13 mouse cellular contexts compared by ENCODE assay signal in genomic region chr5:21496881-21497280, GRCm38 (mm10). TPM values are rescaled to one million over a fixed set of nuclear protein-coding genes. Genes with fewer than 3 reads are reported as not detected.
DNase-seq lines count a peak whose midpoint lies in the region; ATAC-seq and TF ChIP-seq lines count a peak whose summit lies in the region.
"Had no signal": no experiment of that assay in that cellular context is flagged by ENCODE, and none has a peak within 500 bp of the region (broad histone marks: within the 10 kb centered on the region; RNA-seq: fewer than 3 reads in every experiment).

No protein-coding gene starts in this region.

- peak; percentile 33 for DNase-seq in heart, adult 8-10 months (ENCODE audit: low spot score)
- no peak for DNase-seq in heart, postnatal 4 days
- peak; percentile 66 for DNase-seq in gastrocnemius, adult 2 months
- DNase-seq in heart, postnatal 25 days (ENCODE audit: low spot score): peak; percentile 10
- DNase-seq in skeletal muscle tissue, adult 2 months (ENCODE audit: low read depth, low spot score): peak; percentile 72
- no peak for DNase-seq in thymus, postnatal 25 days
- DNase-seq: liver; midbrain, embryonic 14.5 days; thymus, postnatal 36 days had no signal

- peak overlapping the region; percentile 64 for H3K27ac ChIP-seq in gastrocnemius, adult 2 months
- H3K27ac ChIP-seq: heart, adult 2 months; hindbrain, embryonic 13.5 days; neural tube, embryonic 12.5 days had no signal

- no peak overlapping the region for H3K4me3 ChIP-seq in gastrocnemius, adult 2 months
- H3K4me3 ChIP-seq: heart, adult 2 months; hindbrain, embryonic 13.5 days; neural tube, embryonic 12.5 days had no signal

- no peak for TF ChIP-seq CTCF in gastrocnemius, adult 2 months (IDR thresholded peaks at IDR 0.05)

- intact Hi-C loops in gastrocnemius, adult 2 months (cut with DNase I): loop anchor here (10.0 kb wide), 1 partner anchor 68 kb away; no protein-coding TSS in a partner anchor
- intact Hi-C loops in heart, postnatal 25 days (cut with DNase I): no loop called here

- no peak for ATAC-seq in megakaryocyte progenitor cell, adult 5-6 weeks (replicated peaks; ENCODE audit: poor library complexity)

RNA-seq across cellular contexts. Expression of gene Lrrc17, which starts 46.5 kb away (rescaled TPM):
- 1 to 10 TPM; 1.5 to 3.2 (median 2.2) TPM for total RNA-seq in heart, adult 8-10 months (2022)
- 10 to 100 TPM; 16.0 to 17.8 TPM for total RNA-seq in heart, postnatal 4 days (2021)
- total RNA-seq in gastrocnemius, adult 2 months (2021): 1 to 10 TPM; 1.0 to 1.8 TPM
- 1 to 10 TPM; 2.4 to 4.2 TPM for total RNA-seq in heart, postnatal 25 days (2021)
- total RNA-seq in megakaryocyte progenitor cell, adult 5-6 weeks (2015): not detected in 2 replicates
- total RNA-seq in megakaryocyte progenitor cell, adult 5-6 weeks (2017): not detected in 2 replicates

Comparison
In these comparisons a context has a peak if more than half of its experiments do, and no peak if none do; other contexts are left out.
1. DNase-seq: peak in heart, adult 8-10 months (single experiment), gastrocnemius, adult 2 months (single experiment), heart, postnatal 25 days (single experiment) and skeletal muscle tissue, adult 2 months (single experiment); none in heart, postnatal 4 days (single experiment) and thymus, postnatal 25 days (single experiment).